Mouse (Mus musculus) olfactory bulb, adult 2 months (tissue): ENCODE measurements around the gene Cdc73. TPM values are rescaled to one million over a fixed set of nuclear protein-coding genes. Genes with fewer than 3 reads are reported as not detected.

Source experiments
- H3K27ac ChIP-seq: fragments of 200-500 bp; 2 replicates; pipeline ENCODE4 v1.5.1; 2012; ENCODE audit warnings: low read depth, low read length; ENCODE audit not compliant: insufficient read depth
- H3K4me1 ChIP-seq: fragments of 200-500 bp; 2 replicates; pipeline ENCODE4 v1.6.1; 2012; ENCODE audit warnings: low read length; ENCODE audit not compliant: control insufficient read depth, insufficient read depth
- H3K4me3 ChIP-seq: fragments of 200-500 bp; 2 replicates; pipeline ENCODE4 v1.5.1; 2012; ENCODE audit warnings: mild to moderate bottlenecking, low read depth, low read length, moderate library complexity; ENCODE audit not compliant: insufficient read depth
- CTCF ChIP-seq: fragments of 200-500 bp; IDR thresholded peaks from 2 replicates; pipeline ENCODE4 v1.5.1; 2012; ENCODE audit warnings: low read depth, mild to moderate bottlenecking, low read length, moderate library complexity; ENCODE audit not compliant: insufficient read depth
- POLR2A ChIP-seq: fragments of 200-500 bp; IDR thresholded peaks from 2 replicates; pipeline ENCODE4 v1.6.1; 2012; ENCODE audit warnings: mild to moderate bottlenecking, low read depth, low read length, moderate library complexity; ENCODE audit not compliant: insufficient read depth
- WGBS: fragments of 180-500 bp; shearing (Covaris S2); methylation state at CpG from one replicate; pipeline ENCODE4 v1.1.7; 2018; 5-methylcytosine and 5-hydroxymethylcytosine counted together
- polyA plus RNA-seq: library from polyadenylated mRNA; stranded (reverse); fragments of >200 nt; gene quantifications from 2 replicates; pipeline ENCODE4 v1.2.4, GENCODE M21; 2012; ENCODE audit warnings: low replicate concordance; ENCODE audit not compliant: missing spikeins, insufficient read depth, insufficient read length

The Cdc73 gene
- polyA plus RNA-seq = not detected in 2 replicates

DNA sequence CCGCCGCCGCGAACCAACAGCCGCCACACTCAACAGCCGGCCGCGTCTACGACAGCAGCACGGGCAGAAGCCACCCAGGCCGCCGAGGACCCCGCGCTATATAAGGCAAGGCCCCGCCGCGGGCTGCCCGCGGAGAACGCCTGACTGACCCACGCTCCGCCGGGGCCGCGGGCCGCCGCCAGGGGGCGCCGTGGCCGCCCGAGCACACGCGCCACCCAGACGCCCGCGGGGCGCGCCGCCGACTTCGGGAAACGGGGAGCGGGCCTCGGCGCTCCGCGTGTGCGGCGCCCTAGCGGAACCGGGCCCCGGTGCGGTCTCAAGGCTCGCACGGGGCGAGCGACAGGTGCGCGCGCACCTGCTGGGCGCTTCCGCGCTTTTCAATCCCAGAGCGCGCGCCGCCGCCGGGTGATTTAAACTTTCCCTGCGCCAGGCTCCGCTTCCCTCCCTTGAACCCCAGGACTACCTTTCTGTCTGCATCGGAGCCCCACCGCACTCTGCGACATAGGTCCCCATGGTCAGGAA, at the start of gene Cdc73:
Cdc73 (minus strand) TSS at position 153 of the 522 bp plus-strand sequence.
- no peaks in the 10 kb centered on the region for H3K4me1 ChIP-seq
- TF ChIP-seq POLR2A (peak; percentile 58), CTCF (peak; percentile 72)
- H3K4me3 ChIP-seq = peak within 1 kb of the TSS; percentile 100
- peak within 1 kb of the TSS; percentile 82; the same call in 1 of the 2 replicates for H3K27ac ChIP-seq
- WGBS = under 1% methylated on average over 74 of the region's 74 CpGs

- Histone ChIP-seq H3K4me1 (no peaks in the 10 kb centered on the region), H3K27ac (no peak overlapping the region), H3K4me3 (no peak overlapping the region)
- TF ChIP-seq POLR2A (no peak), CTCF (no peak)
- WGBS = 90% methylated on average over 10 of the region's 10 CpGs
Observed at GRCm38 (mm10) chr1:143745871-143746270, 43.2 kb upstream of the Cdc73 start.

GRCm38 (mm10) chr1:143742186-143742585, 39.5 kb upstream of the Cdc73 start:
- no peaks in the 10 kb centered on the region for H3K4me1 ChIP-seq
- WGBS = 48% methylated on average over 6 of the region's 6 CpGs
- TF ChIP-seq POLR2A = no peak
- TF ChIP-seq CTCF = no peak
- no peak overlapping the region for H3K4me3 ChIP-seq
- H3K27ac ChIP-seq = no peak overlapping the region

- no peak overlapping the region for H3K27ac ChIP-seq
- TF ChIP-seq CTCF (no peak), POLR2A (no peak)
- WGBS = 68% methylated on average over 5 of the region's 5 CpGs
Observed at GRCm38 (mm10) chr1:143741331-143741730, 38.6 kb upstream of the Cdc73 start.

GRCm38 (mm10) chr1:143740581-143740980, 37.9 kb upstream of the Cdc73 start:
- no peak overlapping the region for H3K27ac ChIP-seq
- WGBS = 65% methylated on average over 10 of the region's 10 CpGs
- no peak overlapping the region for H3K4me3 ChIP-seq
- no peaks in the 10 kb centered on the region for H3K4me1 ChIP-seq
- TF ChIP-seq POLR2A (no peak), CTCF (no peak)

More at GRCm38 (mm10) chr1:143741331-143741730, 38.6 kb upstream of the Cdc73 start:
- Histone ChIP-seq H3K4me3 (no peak overlapping the region), H3K4me1 (no peaks in the 10 kb centered on the region)

DNA sequence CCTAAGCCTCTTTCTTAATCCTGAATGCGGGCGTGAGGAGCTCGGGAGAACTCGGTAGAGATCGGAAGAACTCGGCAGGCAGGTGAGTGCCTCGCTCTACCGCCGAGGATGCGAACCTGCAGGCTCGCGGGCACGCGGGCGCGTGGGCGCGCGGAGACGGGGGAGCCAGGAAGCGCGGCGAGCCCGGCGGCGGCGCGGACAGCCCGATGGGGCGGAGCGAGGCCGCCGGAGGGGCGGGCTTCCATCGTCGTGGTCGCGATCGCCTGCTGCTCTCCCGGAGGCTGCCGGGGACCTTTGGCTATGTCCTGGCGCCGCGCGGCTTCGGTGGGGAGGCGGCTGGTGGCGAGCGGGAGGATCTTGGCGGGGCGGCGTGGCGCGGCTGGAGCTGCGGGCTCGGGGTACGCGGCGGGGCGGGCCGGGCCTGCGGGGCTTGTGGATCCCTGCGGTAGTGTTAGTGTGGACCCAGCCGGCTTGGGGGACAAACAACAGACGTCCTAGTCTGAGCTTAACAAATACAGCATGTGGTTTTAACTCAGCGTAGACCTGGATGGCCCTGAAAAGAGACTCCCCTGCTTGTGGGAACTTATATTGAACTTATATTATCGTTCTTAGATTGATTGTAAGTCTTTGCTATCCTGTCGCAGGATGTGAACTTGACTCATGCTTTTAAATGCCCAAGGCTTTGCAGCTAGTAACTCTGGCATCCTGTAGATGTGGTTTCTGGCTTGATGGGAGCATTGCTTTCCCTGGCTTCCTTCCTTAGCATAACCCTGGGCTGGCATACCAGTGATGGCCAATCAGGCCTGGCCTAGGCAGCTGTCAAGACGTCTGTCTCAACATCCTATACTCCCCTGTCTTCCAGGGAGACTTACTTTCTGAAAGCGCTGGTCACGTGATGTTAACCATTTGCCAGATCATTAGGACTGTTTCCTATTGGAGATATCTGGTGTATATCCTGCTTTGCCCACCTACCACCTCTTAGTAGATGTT, 37.0 kb upstream of the Cdc73 start:
- Histone ChIP-seq H3K4me3 (peak overlapping the region; percentile 86), H3K27ac (peak overlapping the region; percentile 14), H3K4me1 (no peaks in the 10 kb centered on the region)
- WGBS = 1% methylated on average over 71 of the region's 71 CpGs
- TF ChIP-seq POLR2A (peak; percentile 88), CTCF (0 out of 2 replicates have a peak, but pooled peaks have one; percentile 21)

- TF ChIP-seq CTCF (no peak), POLR2A (no peak)
- 11% methylated on average over 11 of the region's 11 CpGs for WGBS
- H3K27ac ChIP-seq = peak overlapping the region; percentile 14
- no peaks in the 10 kb centered on the region for H3K4me1 ChIP-seq
- peak overlapping the region; percentile 86 for H3K4me3 ChIP-seq
Observed at GRCm38 (mm10) chr1:143738811-143739210, 36.1 kb upstream of the Cdc73 start.

DNA sequence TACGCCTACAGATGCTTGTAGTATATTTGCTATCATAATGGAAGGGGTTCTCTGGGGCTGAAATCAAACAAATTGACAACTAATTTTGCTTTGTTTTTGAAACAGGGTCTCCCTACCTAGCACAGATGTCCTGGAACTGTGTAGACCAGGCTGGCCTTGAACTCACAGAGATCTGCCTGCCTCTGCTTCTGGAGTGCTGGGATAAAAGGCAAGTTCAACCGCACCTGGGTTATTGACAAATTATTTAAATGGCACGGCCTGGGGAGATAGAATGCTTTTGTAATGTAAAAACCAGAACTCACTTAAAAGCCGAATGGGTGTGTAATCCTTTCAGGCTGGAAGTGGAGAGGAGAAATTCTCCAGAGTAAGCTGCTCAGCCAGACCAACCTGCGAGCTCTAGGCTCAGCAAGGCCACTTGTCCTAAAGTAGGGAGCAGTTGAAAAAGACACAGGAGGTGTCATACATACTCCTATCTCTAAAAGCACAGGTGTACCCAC, 31.3 kb upstream of the Cdc73 start:
- TF ChIP-seq CTCF (no peak), POLR2A (no peak)
- 62% methylated on average over 5 of the region's 5 CpGs for WGBS
- Histone ChIP-seq H3K27ac (no peak overlapping the region), H3K4me3 (no peak overlapping the region), H3K4me1 (no peaks in the 10 kb centered on the region)

- H3K27ac ChIP-seq = no peak overlapping the region
- WGBS = 44% methylated on average over 4 of the region's 4 CpGs
- H3K4me1 ChIP-seq = no peaks in the 10 kb centered on the region
- TF ChIP-seq CTCF (no peak), POLR2A (no peak)
- no peak overlapping the region for H3K4me3 ChIP-seq
Observed at GRCm38 (mm10) chr1:143731691-143732090, 29.0 kb upstream of the Cdc73 start.
